Mouse (Mus musculus) megakaryocyte, embryonic 14.5 days (primary cell): ENCODE measurements around the gene Gnao1.

Experiments
- FLI1 ChIP-seq: IDR thresholded peaks from 2 replicates; pipeline ENCODE4 v1.6.1; 2012; ENCODE audit warnings: low read length, inconsistent platforms, mixed read lengths
- GATA1 ChIP-seq: IDR thresholded peaks from 3 replicates; pipeline ENCODE4 v1.6.1; 2012; ENCODE audit warnings: mixed read lengths, low read length, inconsistent platforms, borderline replicate concordance

- TF ChIP-seq GATA1 (no peak), FLI1 (no peak)
Measured at GRCm38 (mm10) chr8:93941636-93942054, 131.9 kb downstream of the Gnao1 start.
